Mouse (Mus musculus) forebrain, embryonic 15.5 days (tissue): ENCODE data around the gene Ddx25. TPM values are rescaled to one million over a fixed set of nuclear protein-coding genes. Genes with fewer than 3 reads are reported as not detected.
A peak's percentile ranks its signal among the peaks of the same experiment; 100 is the strongest.

ENCODE experiments used
- ATAC-seq: fragments of 200-750 bp; cut with Nextera tagmentation; replicated peaks from 2 replicates; pipeline ENCODE4 v1.8.0; 2017; ENCODE audit warnings: mild to moderate bottlenecking, moderate TSS enrichment, moderate library complexity
- H3K27ac ChIP-seq: fragments of 300-500 bp; sonication (generic); replicated peaks from 2 replicates; pipeline ENCODE4 v1.5.1; 2015; ENCODE audit warnings: mild to moderate bottlenecking, inconsistent platforms
- H3K27me3 ChIP-seq: fragments of 300-500 bp; sonication (generic); 2 replicates; pipeline ENCODE4 v1.6.1; 2015; ENCODE audit warnings: inconsistent platforms
- H3K36me3 ChIP-seq: fragments of 300-500 bp; sonication (generic); 2 replicates; pipeline ENCODE4 v1.6.1; 2015; ENCODE audit warnings: mild to moderate bottlenecking, inconsistent platforms
- H3K4me1 ChIP-seq: fragments of 300-500 bp; sonication (generic); 2 replicates; pipeline ENCODE4 v1.6.1; 2015; ENCODE audit warnings: inconsistent platforms
- H3K4me2 ChIP-seq: fragments of 300-500 bp; sonication (generic); replicated peaks from 2 replicates; pipeline ENCODE4 v1.6.1; 2015; ENCODE audit warnings: mild to moderate bottlenecking, inconsistent platforms
- H3K4me3 ChIP-seq: fragments of 300-500 bp; sonication (generic); 2 replicates; pipeline ENCODE4 v1.5.1; 2015; ENCODE audit warnings: mild to moderate bottlenecking, inconsistent platforms
- H3K9ac ChIP-seq: fragments of 300-500 bp; sonication (generic); replicated peaks from 2 replicates; pipeline ENCODE4 v1.6.1; 2015; ENCODE audit warnings: mild to moderate bottlenecking, inconsistent platforms
- H3K9me3 ChIP-seq: fragments of 300-500 bp; sonication (generic); 2 replicates; pipeline ENCODE4 v1.6.1; 2016; ENCODE audit warnings: inconsistent platforms
- WGBS: fragments of 180-500 bp; shearing (Covaris S2); methylation state at CpG from one replicate; pipeline ENCODE4 v1.1.7; 2015; ENCODE audit warnings: mixed read lengths; 5-methylcytosine and 5-hydroxymethylcytosine counted together
- polyA plus RNA-seq: library from polyadenylated mRNA; unstranded; fragments of >200 nt; fragmentation: Nextera tagmentation; extraction: Ambion mirVana; gene quantifications from 2 replicates; pipeline ENCODE4 v1.2.1, GENCODE M21; 2015

Gene Ddx25
- polyA plus RNA-seq, 1 experiment from 2014 or later = 19.6 TPM

- WGBS = 81% methylated on average over 4 of the region's 4 CpGs
- Histone ChIP-seq H3K9ac (no peak overlapping the region), H3K27ac (no peak overlapping the region), H3K9me3 (no peaks in the 10 kb centered on the region), H3K4me1 (no peaks in the 10 kb centered on the region; the same call in 1 of the 2 replicates), H3K4me3 (no peak overlapping the region), H3K4me2 (no peak overlapping the region), H3K36me3 (no peaks in the 10 kb centered on the region), H3K27me3 (no peaks in the 10 kb centered on the region)
- ATAC-seq = no peak
Measured at GRCm38 (mm10) chr9:35535876-35536275, 22.5 kb downstream of the Ddx25 start.

- no peaks in the 10 kb centered on the region; the same call in 1 of the 2 replicates for H3K4me1 ChIP-seq
- no peak overlapping the region for H3K9ac ChIP-seq
- no peak overlapping the region for H3K4me3 ChIP-seq
- no peaks in the 10 kb centered on the region for H3K9me3 ChIP-seq
- peak; percentile 85 for ATAC-seq
- no peak overlapping the region for H3K27ac ChIP-seq
- H3K4me2 ChIP-seq = no peak overlapping the region
- H3K36me3 ChIP-seq = no peaks in the 10 kb centered on the region
- WGBS = 4% methylated on average over 2 of the region's 2 CpGs
- no peaks in the 10 kb centered on the region for H3K27me3 ChIP-seq
Measured at GRCm38 (mm10) chr9:35535110-35535509, 23.2 kb downstream of the Ddx25 start.

- ATAC-seq = no peak
- H3K4me2 ChIP-seq = no peak overlapping the region
- no peaks in the 10 kb centered on the region for H3K4me1 ChIP-seq
- H3K27me3 ChIP-seq = no peaks in the 10 kb centered on the region
- no peak overlapping the region for H3K9ac ChIP-seq
- no peak overlapping the region for H3K4me3 ChIP-seq
- H3K9me3 ChIP-seq = no peaks in the 10 kb centered on the region
- no peaks in the 10 kb centered on the region for H3K36me3 ChIP-seq
- 79% methylated on average over 9 of the region's 9 CpGs for WGBS
- no peak overlapping the region for H3K27ac ChIP-seq
Measured at GRCm38 (mm10) chr9:35533266-35533665, 25.1 kb downstream of the Ddx25 start.

GRCm38 (mm10) chr9:35529796-35530195, 28.5 kb downstream of the Ddx25 start:
- H3K4me2 ChIP-seq = no peak overlapping the region
- H3K9ac ChIP-seq = no peak overlapping the region
- H3K4me3 ChIP-seq = no peak overlapping the region
- no peak for ATAC-seq
- H3K27me3 ChIP-seq = no peaks in the 10 kb centered on the region
- H3K9me3 ChIP-seq = no peaks in the 10 kb centered on the region
- WGBS = 13% methylated on average over 1 of the region's 1 CpGs
- no peaks in the 10 kb centered on the region for H3K36me3 ChIP-seq
- no peaks in the 10 kb centered on the region for H3K4me1 ChIP-seq
- H3K27ac ChIP-seq = no peak overlapping the region

- no peak for ATAC-seq
- Histone ChIP-seq H3K4me1 (peaks cover 6% of the 10 kb centered on the region), H3K9me3 (no peaks in the 10 kb centered on the region), H3K4me2 (no peak overlapping the region), H3K4me3 (no peak overlapping the region), H3K36me3 (no peaks in the 10 kb centered on the region), H3K27me3 (no peaks in the 10 kb centered on the region), H3K9ac (no peak overlapping the region), H3K27ac (no peak overlapping the region)
- WGBS = 67% methylated on average over 3 of the region's 3 CpGs
Measured at GRCm38 (mm10) chr9:35529141-35529540, 29.2 kb downstream of the Ddx25 start.

- Histone ChIP-seq H3K9me3 (no peaks in the 10 kb centered on the region), H3K27ac (peak overlapping the region; percentile 79), H3K4me1 (peaks cover 21% of the 10 kb centered on the region), H3K4me2 (peak overlapping the region; percentile 23), H3K36me3 (no peaks in the 10 kb centered on the region), H3K9ac (no peak overlapping the region), H3K4me3 (no peak overlapping the region), H3K27me3 (no peaks in the 10 kb centered on the region)
- ATAC-seq = peak; percentile 90
- WGBS = 14% methylated on average over 7 of the region's 7 CpGs
Measured at GRCm38 (mm10) chr9:35523941-35524411, 34.4 kb downstream of the Ddx25 start.

- Histone ChIP-seq H3K4me2 (peak overlapping the region; percentile 23), H3K27ac (peak overlapping the region; percentile 79), H3K4me3 (no peak overlapping the region), H3K4me1 (peaks cover 21% of the 10 kb centered on the region), H3K9me3 (no peaks in the 10 kb centered on the region), H3K27me3 (no peaks in the 10 kb centered on the region), H3K9ac (no peak overlapping the region), H3K36me3 (no peaks in the 10 kb centered on the region)
- peak; percentile 90 for ATAC-seq
- 7% methylated on average over 5 of the region's 5 CpGs for WGBS
Measured at GRCm38 (mm10) chr9:35523541-35523940, 34.8 kb downstream of the Ddx25 start.

GRCm38 (mm10) chr9:35522821-35523515, 35.4 kb downstream of the Ddx25 start:
- peak; percentile 23; the same call in 1 of the 2 replicates for ATAC-seq
- Histone ChIP-seq H3K27ac (peak overlapping the region; percentile 79), H3K27me3 (no peaks in the 10 kb centered on the region)

GRCm38 (mm10) chr9:35522241-35522640, 36.1 kb downstream of the Ddx25 start:
- no peak overlapping the region for H3K27ac ChIP-seq
- no peaks in the 10 kb centered on the region for H3K36me3 ChIP-seq
- no peak overlapping the region for H3K9ac ChIP-seq
- no peak overlapping the region for H3K4me3 ChIP-seq
- no peak for ATAC-seq
- peaks cover 21% of the 10 kb centered on the region for H3K4me1 ChIP-seq
- WGBS = 88% methylated on average over 2 of the region's 2 CpGs
- H3K4me2 ChIP-seq = no peak overlapping the region
- no peaks in the 10 kb centered on the region for H3K27me3 ChIP-seq
- H3K9me3 ChIP-seq = no peaks in the 10 kb centered on the region

More at GRCm38 (mm10) chr9:35522821-35523515, 35.4 kb downstream of the Ddx25 start:
- Histone ChIP-seq H3K36me3 (no peaks in the 10 kb centered on the region), H3K4me2 (no peak overlapping the region), H3K4me3 (no peak overlapping the region), H3K4me1 (peaks cover 21% of the 10 kb centered on the region), H3K9me3 (no peaks in the 10 kb centered on the region), H3K9ac (no peak overlapping the region)
- WGBS = 66% methylated on average over 1 of the region's 1 CpGs

- H3K9ac ChIP-seq = no peak overlapping the region
- ATAC-seq = no peak
- 85% methylated on average over 6 of the region's 6 CpGs for WGBS
- no peak overlapping the region for H3K4me2 ChIP-seq
- H3K27ac ChIP-seq = no peak overlapping the region
- H3K4me3 ChIP-seq = no peak overlapping the region
- H3K9me3 ChIP-seq = no peaks in the 10 kb centered on the region
- peaks cover 21% of the 10 kb centered on the region for H3K4me1 ChIP-seq
- no peaks in the 10 kb centered on the region for H3K27me3 ChIP-seq
- H3K36me3 ChIP-seq = no peaks in the 10 kb centered on the region
Measured at GRCm38 (mm10) chr9:35520631-35521348, 37.5 kb downstream of the Ddx25 start.

- no peak within 1 kb of the TSS for H3K4me3 ChIP-seq
- no peaks in the 10 kb centered on the region for H3K36me3 ChIP-seq
- H3K4me1 ChIP-seq = peaks cover 5% of the 10 kb centered on the region
- no peak within 1 kb of the TSS for H3K4me2 ChIP-seq
- no peak within 1 kb of the TSS for H3K27ac ChIP-seq
- H3K9ac ChIP-seq = no peak within 1 kb of the TSS
- 88% methylated on average over 3 of the region's 3 CpGs for WGBS
- no peaks in the 10 kb centered on the region for H3K9me3 ChIP-seq
- ATAC-seq = no peak
- H3K27me3 ChIP-seq = no peaks in the 10 kb centered on the region
Measured at GRCm38 (mm10) chr9:35518169-35518568, 40.2 kb downstream of the Ddx25 start, which contains the start of gene Gm1113. Gm1113 (minus strand) TSS chr9:35518269.

- Histone ChIP-seq H3K4me3 (no peak overlapping the region), H3K27ac (no peak overlapping the region), H3K4me1 (no peaks in the 10 kb centered on the region), H3K4me2 (no peak overlapping the region), H3K9me3 (no peaks in the 10 kb centered on the region), H3K36me3 (no peaks in the 10 kb centered on the region), H3K27me3 (no peaks in the 10 kb centered on the region), H3K9ac (no peak overlapping the region)
- WGBS = 91% methylated on average over 16 of the region's 16 CpGs
- ATAC-seq = no peak
Measured at GRCm38 (mm10) chr9:35516711-35517110, 41.6 kb downstream of the Ddx25 start.
